Mouse (Mus musculus) large intestine, adult 2 months (tissue): ENCODE measurements around the gene Ptprn. TPM values are rescaled to one million over a fixed set of nuclear protein-coding genes. Genes with fewer than 3 reads are reported as not detected.

ENCODE experiments used
- DNase-seq: peaks from one replicate; pipeline ENCODE4 v3.0.0-alpha.2; 2012; ENCODE audit warnings: low read depth, low spot score
- WGBS: fragments of 180-500 bp; shearing (Covaris S2); methylation state at CpG from one replicate; pipeline ENCODE4 v1.1.7; 2018; 5-methylcytosine and 5-hydroxymethylcytosine counted together
- polyA plus RNA-seq: library from polyadenylated mRNA; depleted of rRNA; stranded (reverse); fragments of >200 nt; gene quantifications from 2 replicates; pipeline ENCODE4 v1.2.3, GENCODE M21; 2012; rRNA removed

Ptprn gene
- 6.4 and 6.5 TPM in 2 replicates for polyA plus RNA-seq

DNA sequence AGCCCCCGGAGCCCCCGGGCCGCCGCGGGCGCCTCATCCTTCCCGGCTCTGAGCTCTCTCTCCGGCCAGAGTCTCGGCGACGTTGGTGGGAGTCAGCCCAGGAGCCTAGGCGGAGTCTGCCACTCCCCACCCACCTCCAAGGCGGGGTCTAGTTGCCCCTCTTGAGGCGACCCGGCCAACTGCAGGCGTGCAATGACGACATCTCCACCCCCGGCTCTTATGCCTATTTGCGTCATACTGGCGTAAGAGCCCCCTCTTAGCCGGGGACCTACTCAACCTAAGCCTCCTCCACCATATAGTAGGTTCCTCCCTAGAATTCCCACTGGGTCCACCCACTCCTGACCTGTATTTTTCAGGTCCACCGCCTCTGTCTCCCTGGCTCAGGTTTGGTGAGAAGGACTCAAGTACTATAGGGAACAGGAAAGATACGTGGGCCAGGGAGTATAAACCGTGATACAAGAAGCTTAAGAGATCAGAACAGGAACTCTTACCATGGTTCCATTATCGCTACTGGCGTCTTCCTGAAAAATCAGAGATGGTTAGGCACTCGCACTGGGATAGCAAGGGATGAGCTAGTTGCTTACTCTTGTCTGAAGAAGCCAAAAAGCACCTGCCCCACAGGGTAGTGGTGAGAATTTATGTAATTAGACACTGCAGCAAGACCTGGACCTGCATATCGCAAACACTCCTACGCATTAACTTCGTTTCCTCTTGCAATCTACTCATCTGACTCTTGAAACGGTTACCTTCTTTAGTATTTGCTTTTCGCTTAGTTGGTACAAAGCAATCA lies at the start of gene Ptprn:
TSS of gene Ptprn (minus strand) at position 412 of the 790 bp plus-strand sequence.
- 14% methylated on average over 32 of the region's 32 CpGs for WGBS
- DNase-seq, result no peak

GRCm38 (mm10) chr1:75311694-75312093 lies 47.4 kb upstream of the Ptprn start:
- 94% methylated on average over 6 of the region's 6 CpGs for WGBS
- no peak for DNase-seq

DNA sequence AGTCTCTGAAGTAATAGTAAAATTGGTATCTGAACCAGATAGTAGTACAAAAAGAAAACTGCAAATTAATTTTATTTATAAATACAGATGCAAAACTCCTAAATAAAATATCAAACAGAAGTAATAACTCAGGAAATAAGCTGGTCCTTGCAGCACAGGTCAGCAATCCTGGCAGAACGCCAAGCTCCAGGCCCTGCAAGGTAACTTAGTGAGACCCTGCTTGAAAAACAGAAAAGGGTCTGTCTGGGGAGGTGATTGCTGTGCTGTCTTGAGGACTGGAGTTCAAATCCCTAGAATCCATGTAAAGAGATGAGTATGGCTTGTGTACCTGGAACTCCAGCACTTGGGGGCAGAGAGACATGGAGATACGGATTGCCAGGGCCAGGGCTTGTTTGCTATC lies 40.4 kb upstream of the Ptprn start:
- WGBS, result 82% methylated on average over 2 of the region's 2 CpGs
- DNase-seq, result no peak

DNA sequence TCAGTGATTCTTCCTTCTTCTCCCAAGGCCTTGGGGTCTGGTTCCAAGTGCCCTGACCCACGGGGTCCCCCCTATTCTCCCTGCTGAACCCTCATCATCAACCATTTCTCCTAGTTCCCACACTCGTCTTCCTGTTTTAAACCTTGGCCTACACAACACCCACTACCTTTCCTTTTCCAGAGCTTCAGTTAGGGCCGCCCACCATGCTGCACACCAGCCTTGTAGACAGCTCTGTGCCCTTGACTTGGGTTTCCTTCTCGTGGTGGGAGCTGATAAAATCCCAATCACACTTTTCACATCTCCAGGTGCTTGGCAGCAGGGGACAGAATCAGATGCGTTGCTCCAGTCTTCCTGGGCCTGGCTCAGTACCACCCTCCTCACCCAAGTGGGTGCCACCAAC lies 30.0 kb upstream of the Ptprn start:
- 75% methylated on average over 5 of the region's 5 CpGs for WGBS
- DNase-seq, result no peak

DNA sequence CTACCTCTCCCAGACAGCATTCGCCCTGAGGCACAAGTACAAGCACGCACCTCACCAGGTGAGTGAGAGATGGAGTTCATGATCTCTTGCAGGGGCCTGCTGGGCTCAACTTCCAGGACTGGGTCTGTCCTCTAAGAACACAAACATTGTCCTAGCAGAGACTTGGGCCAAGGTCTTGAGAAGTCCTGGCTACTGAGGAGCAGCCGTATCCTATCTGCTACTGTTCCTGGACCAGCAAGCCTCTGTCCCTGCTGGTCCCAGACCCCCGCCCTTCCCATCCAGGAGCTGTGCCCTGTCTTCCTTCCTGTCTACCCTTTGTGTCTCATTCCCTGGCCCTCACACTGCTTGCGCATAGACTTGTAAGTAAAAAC lies 29.0 kb upstream of the Ptprn start:
- WGBS, result 80% methylated on average over 5 of the region's 5 CpGs
- no peak for DNase-seq

DNA sequence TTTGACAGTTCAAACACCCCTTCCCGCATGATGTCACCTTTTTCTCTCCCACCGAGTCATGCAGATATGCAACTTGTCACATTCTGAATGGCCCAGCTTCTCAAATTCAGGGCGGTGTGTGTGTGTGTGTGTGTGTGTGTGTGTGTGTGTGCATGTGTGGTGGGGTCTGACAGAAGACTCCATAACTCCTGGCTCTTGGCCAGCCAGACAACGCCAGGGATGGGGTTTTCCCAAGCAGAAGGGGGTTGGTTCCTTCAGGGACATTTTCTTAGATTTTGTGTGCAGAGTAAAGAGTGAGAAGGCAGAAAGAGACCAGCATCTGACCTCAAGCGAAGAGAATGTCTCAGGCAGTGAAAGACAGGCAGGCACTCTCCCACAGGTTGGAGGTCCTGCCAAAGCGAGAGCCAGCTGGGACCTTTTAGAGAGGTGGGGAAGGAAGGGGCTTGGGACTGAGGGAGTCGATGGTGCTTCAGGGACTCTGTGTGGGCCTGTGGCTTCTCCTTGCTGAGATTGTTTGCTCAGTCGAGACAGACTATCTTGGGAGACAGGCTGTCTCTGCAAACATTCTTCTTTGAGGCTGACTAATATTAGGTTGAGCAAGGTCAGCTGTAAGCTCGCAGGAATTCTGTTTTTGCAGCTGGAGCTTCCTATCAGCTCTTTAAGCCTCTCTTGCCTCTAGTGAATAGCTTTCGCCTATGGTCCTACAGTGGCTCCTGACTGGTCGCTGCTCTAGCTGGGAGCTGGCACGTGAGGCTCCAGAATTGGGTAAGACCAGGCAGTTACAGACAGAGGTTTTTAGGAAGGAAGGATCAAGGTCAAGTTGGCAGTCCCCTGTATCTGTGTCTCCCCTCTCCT lies 28.4 kb upstream of the Ptprn start:
- WGBS, result 27% methylated on average over 12 of the region's 12 CpGs
- no peak for DNase-seq

GRCm38 (mm10) chr1:75291321-75291720 lies 27.0 kb upstream of the Ptprn start:
- WGBS, result 85% methylated on average over 8 of the region's 8 CpGs

DNA sequence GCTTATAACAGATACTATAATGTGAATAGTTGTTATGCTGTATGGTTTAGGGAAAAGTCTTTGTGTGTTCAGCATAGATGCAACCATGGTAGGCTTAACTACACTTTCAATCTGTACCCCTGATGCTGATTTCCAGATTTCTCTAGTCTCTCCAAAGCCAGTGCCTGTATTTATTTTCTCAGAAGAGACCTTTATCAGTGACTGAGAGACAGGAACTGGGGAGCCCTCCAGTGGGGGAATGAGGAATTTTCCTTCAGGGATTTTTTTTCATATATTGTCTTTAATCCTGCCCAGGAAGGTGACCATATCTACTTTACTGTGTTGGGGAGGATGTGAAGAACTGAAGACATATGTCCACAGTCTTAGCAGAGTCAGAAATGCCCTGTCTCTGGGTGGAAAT lies 26.3 kb upstream of the Ptprn start:
- DNase-seq, result no peak

More at GRCm38 (mm10) chr1:75291321-75291720, 27.0 kb upstream of the Ptprn start:
- DNase-seq, result no peak

DNA sequence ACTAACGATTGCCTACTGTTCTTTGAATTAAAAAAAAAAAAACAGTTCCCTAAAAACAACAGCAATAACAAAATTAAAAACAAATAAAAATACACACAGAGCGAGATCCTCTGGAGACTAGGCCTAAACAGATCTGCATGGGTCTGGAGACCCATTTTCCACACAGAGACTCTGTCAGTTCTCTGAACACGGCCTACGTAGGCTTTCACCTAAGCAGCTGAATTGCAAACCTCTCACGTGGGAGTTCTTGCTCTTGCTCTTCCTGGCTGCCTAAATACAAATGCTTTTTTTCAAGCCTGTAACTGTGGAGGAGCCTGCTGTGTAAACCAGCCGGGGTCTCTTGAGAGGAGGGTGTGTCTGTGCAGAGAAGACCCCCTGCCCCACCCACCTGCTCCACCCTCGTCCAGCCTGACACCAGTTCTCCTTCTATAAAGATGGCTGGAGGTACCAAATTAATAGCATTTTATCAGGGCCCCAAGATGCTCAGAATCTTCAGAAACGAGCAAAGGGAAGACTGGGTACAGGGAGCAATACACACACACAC lies 25.7 kb upstream of the Ptprn start:
- WGBS, result 56% methylated on average over 8 of the region's 8 CpGs
- no peak for DNase-seq

DNA sequence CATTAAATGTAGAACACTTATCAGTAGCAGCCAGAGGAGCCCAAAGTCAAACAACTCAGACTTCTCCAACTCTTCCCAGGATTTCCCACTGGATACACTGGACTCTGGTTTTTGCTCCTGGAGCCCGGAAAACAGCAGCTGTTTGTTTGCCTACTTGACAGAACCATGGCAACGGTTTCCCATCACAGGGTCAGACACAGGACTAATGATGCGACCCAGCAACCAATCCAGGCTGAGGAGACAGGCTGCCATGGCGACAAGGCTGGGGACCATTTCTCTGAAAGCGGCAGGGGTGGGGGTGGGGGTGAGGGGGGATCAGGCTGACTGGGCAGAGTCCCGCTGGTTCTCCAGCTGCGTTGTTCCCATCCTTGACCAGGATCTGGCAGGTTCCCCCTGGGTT lies 25.1 kb upstream of the Ptprn start:
- WGBS, result 19% methylated on average over 7 of the region's 7 CpGs
- no peak for DNase-seq

GRCm38 (mm10) chr1:75284911-75285310 lies 20.6 kb upstream of the Ptprn start:
- 81% methylated on average over 7 of the region's 7 CpGs for WGBS
- DNase-seq, result no peak

GRCm38 (mm10) chr1:75283017-75283416 lies 18.7 kb upstream of the Ptprn start:
- WGBS, result 63% methylated on average over 5 of the region's 5 CpGs
- DNase-seq, result no peak

DNA sequence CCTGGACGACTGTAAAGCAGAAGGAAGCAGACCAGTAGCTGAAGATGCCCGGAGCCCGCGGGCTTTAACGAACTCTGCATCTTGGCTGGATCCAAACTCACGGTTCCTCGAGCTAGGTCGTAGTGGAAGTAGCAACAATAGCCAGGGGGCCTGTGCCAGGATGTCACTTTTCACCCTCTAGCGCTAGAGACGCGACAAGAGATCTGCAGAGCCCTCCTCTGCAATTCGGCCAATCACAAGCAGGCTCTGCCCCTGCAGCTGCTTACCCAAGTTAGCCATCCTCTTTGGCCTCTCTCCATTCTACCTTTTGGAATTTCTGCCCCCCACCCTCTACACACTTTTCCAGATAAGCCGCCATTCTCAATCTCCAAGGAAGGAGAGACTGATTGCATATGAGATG lies 13.9 kb upstream of the Ptprn start, which contains the start of gene Resp18:
TSS of gene Resp18 (minus strand) at position 188 of the 400 bp plus-strand sequence.
- WGBS, result 15% methylated on average over 13 of the region's 13 CpGs
- no peak for DNase-seq

GRCm38 (mm10) chr1:75277195-75278188 lies 13.2 kb upstream of the Ptprn start:
- peak; percentile 21 for DNase-seq
- WGBS, result 11% methylated on average over 23 of the region's 23 CpGs

GRCm38 (mm10) chr1:75262969-75263951 lies 1.0 kb downstream of the Ptprn start:
- peak; percentile 35 for DNase-seq
- WGBS, result 4% methylated on average over 40 of the region's 40 CpGs

GRCm38 (mm10) chr1:75261278-75261677 lies 3.0 kb downstream of the Ptprn start:
- no peak for DNase-seq

DNA sequence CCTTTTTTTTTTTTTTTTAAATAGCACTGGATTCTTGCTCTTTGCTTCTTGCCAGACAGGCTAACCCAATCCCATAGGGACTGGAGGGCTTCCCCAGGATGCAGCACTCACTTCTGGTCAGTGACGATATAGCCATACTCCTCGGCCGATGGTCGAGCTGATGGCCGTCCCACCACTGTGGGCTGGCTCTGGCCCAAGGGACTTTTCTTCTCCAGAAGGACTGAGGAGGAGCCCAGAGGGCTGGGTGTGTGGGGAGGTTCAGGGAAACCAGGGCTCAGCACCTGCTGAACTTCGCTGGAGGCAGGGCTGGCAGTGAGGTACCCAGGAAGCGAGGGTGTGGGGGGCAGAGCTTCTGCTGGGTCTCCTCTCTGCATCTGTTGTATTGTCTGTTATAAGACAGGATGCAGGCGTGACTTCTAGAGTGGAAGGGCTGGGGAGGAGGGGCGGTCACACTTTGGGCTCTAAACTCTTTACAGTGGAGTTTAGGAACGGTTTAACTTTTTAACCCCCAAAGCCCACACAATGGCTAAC lies 8.7 kb downstream of the Ptprn start:
- no peak for DNase-seq

DNA sequence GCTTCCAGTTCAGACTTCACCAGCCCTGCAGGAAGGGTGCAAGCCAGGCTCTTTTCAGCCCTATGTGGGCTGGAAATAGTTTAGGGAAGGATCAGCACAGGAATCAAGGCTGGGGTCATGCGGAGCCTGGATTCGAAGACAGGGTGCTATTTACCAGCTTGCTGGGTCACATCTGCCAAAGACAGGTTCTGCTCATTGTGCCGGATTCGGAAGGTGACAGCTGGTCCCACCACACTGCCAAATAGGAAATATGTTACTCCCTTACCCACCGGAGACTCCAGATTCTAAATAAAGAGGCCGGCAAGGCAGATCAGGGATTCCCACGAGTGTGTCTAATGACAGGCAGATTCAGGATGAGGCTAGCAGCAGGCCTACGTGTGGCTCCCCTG lies 9.7 kb downstream of the Ptprn start:
- no peak for DNase-seq
- 73% methylated on average over 8 of the region's 8 CpGs for WGBS

More for the DNA sequence above, 8.7 kb downstream of the Ptprn start:
- 46% methylated on average over 10 of the region's 10 CpGs for WGBS
